Mouse (Mus musculus) bone marrow, adult 2 months (tissue): ENCODE data around the gene Gabarap.

Source experiments
- CTCF ChIP-seq: fragments of 200-500 bp; IDR thresholded peaks from 2 replicates; pipeline ENCODE4 v1.5.1; 2011; ENCODE audit warnings: low read length, control low read depth; ENCODE audit not compliant: control insufficient read depth, insufficient read depth
- POLR2A ChIP-seq: fragments of 200-500 bp; IDR thresholded peaks from 2 replicates; pipeline ENCODE4 v1.6.1; 2011; ENCODE audit warnings: low read depth, mild to moderate bottlenecking, control low read depth, low read length, borderline replicate concordance; ENCODE audit not compliant: control insufficient read depth

- no peak for TF ChIP-seq CTCF
- no peak for TF ChIP-seq POLR2A
Measured at GRCm38 (mm10) chr11:70030651-70031320, 39.8 kb downstream of the Gabarap start.
